Mouse (Mus musculus) kidney, adult 2 months (tissue): ENCODE measurements at regions not wholly inside any gene's neighbourhood (a gene's known extent, or its start where the extent isn't known, plus 50 kb on each side); places are given as distances from the start of the nearest gene placed in this dataset.

Experiments
- CTCF ChIP-seq: fragments of 200-500 bp; conservative IDR thresholded peaks from 2 replicates; pipeline ENCODE4 v1.5.1; 2011; ENCODE audit warnings: low read depth, mild to moderate bottlenecking, control low read depth, low read length, moderate library complexity, mixed read lengths; ENCODE audit not compliant: insufficient read depth, insufficient read length
- POLR2A ChIP-seq: fragments of 200-500 bp; IDR thresholded peaks from one replicate; pipeline ENCODE4 v1.6.1; 2011; ENCODE audit warnings: low read depth, low read length, control low read depth

GRCm38 (mm10) chr16:55582029-55582428 lies 256.7 kb downstream of the Nfkbiz start:
- TF ChIP-seq CTCF (no peak), POLR2A (no peak)
